Mouse (Mus musculus) hindbrain, embryonic 10.5 days (tissue): ENCODE measurements around the gene Chd9. TPM values are rescaled to one million over a fixed set of nuclear protein-coding genes. Genes with fewer than 3 reads are reported as not detected.
A peak's percentile ranks its signal among the peaks of the same experiment; 100 is the strongest.

ENCODE experiments used
- DNase-seq: peaks from one replicate; pipeline ENCODE4 v3.0.0-alpha.2; 2017; ENCODE audit warnings: low spot score
- H3K27ac ChIP-seq: fragments of 300-500 bp; sonication (generic); 2 replicates; pipeline ENCODE4 v1.5.1; 2016; ENCODE audit warnings: mild to moderate bottlenecking, moderate library complexity
- H3K27me3 ChIP-seq: fragments of 300-500 bp; sonication (generic); 2 replicates; pipeline ENCODE4 v1.6.1; 2016; ENCODE audit warnings: mild to moderate bottlenecking; ENCODE audit not compliant: poor library complexity, insufficient read depth, severe bottlenecking
- H3K36me3 ChIP-seq: fragments of 300-500 bp; sonication (generic); 2 replicates; pipeline ENCODE4 v1.6.1; 2016; ENCODE audit warnings: mild to moderate bottlenecking, moderate library complexity
- H3K4me1 ChIP-seq: fragments of 300-500 bp; sonication (generic); replicated peaks from 2 replicates; pipeline ENCODE4 v1.6.1; 2016; ENCODE audit warnings: mild to moderate bottlenecking
- H3K4me3 ChIP-seq: fragments of 300-500 bp; sonication (generic); 2 replicates; pipeline ENCODE4 v1.5.1; 2016; ENCODE audit warnings: mild to moderate bottlenecking, moderate library complexity
- H3K9me3 ChIP-seq: fragments of 300-500 bp; sonication (generic); 2 replicates; pipeline ENCODE4 v1.6.1; 2016; ENCODE audit warnings: mild to moderate bottlenecking, moderate library complexity
- WGBS: fragments of 180-500 bp; shearing (Covaris S2); methylation state at CpG from one replicate; pipeline ENCODE4 v1.1.7; 2016; 5-methylcytosine and 5-hydroxymethylcytosine counted together
- polyA plus RNA-seq: library from polyadenylated mRNA; unstranded; fragments of >200 nt; fragmentation: Nextera tagmentation; extraction: Ambion mirVana; gene quantifications from 2 replicates; pipeline ENCODE4 v1.2.1, GENCODE M21; 2016

The Chd9 gene
- polyA plus RNA-seq, 1 experiment from 2014 or later = 40.2 TPM

DNA sequence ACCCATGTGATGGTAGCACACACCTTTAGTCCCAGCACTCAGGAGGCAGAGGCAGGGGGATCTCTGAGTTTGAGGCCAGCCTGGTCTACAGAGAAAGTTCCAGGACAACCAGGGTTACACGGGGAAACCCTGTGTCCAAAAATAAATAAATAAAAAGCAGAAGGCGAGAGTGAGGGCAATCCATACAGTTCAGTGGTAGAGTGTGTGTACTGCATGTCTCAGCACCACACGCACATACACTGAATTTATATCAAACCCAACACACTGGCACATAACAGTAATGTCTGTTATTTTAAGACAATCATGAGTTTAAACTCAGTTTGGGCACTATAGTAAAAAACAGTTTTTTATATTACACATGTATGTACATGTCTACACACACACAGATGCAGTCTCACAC lies 153.9 kb downstream of the Chd9 start:
- Histone ChIP-seq H3K27me3 (no peaks in the 10 kb centered on the region), H3K4me3 (no peak overlapping the region), H3K4me1 (no peaks in the 10 kb centered on the region), H3K27ac (no peak overlapping the region), H3K36me3 (peaks cover 97% of the 10 kb centered on the region), H3K9me3 (no peaks in the 10 kb centered on the region)
- WGBS = 88% methylated on average over 3 of the region's 3 CpGs
- DNase-seq = no peak

DNA sequence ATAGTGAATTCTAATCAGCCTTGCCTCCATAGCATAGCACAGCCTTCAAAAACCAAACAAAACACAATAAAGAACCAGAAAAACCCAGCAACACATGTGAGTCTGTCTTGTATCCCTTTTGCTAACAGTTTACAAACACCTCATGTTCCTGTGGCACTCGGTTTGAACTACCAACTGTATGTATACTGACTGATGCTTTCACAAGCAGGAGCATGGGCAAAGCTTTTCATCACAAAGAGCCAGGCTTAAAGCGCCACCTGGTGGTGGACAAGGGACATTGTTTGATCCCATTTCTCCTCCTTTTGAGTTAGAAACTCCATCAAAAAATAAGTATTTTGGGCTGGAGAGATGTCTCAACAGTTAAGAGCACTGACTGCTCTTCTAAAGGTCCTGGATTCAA lies 191.6 kb downstream of the Chd9 start:
- Histone ChIP-seq H3K36me3 (peaks cover 94% of the 10 kb centered on the region), H3K27ac (no peak overlapping the region)

GRCm38 (mm10) chr8:91034417-91034816 lies 206.3 kb downstream of the Chd9 start:
- Histone ChIP-seq H3K27me3 (no peaks in the 10 kb centered on the region), H3K36me3 (peaks cover 100% of the 10 kb centered on the region), H3K27ac (no peak overlapping the region), H3K9me3 (no peaks in the 10 kb centered on the region), H3K4me3 (no peak overlapping the region), H3K4me1 (no peaks in the 10 kb centered on the region)
- DNase-seq = no peak
- 85% methylated on average over 6 of the region's 6 CpGs for WGBS

More for the DNA sequence above, 191.6 kb downstream of the Chd9 start:
- Histone ChIP-seq H3K9me3 (no peaks in the 10 kb centered on the region), H3K27me3 (no peaks in the 10 kb centered on the region), H3K4me1 (no peaks in the 10 kb centered on the region), H3K4me3 (no peak overlapping the region)
- WGBS = 15% methylated on average over 2 of the region's 2 CpGs
- peak; percentile 69 for DNase-seq

DNA sequence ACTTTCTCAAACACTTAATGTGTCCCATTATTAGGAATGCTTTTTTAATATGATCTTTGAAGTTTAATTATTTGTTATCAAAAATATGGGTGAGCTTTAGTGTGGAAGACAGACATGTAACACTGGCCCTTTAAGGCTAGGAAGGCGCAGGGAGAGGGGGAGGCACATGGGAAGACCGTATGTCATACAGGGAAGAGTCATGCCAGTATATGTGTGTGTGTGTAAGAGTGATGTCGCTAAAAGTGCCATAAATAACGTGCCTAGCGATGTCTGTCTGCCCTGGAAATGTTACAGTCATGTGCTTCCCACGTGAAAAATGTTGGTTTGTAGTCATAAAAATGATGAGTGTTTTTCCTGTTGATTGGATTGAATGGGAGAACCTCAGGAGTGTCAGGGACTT lies 208.8 kb downstream of the Chd9 start:
- no peak overlapping the region for H3K4me3 ChIP-seq
- 91% methylated on average over 6 of the region's 6 CpGs for WGBS
- no peak for DNase-seq
- H3K27me3 ChIP-seq = no peaks in the 10 kb centered on the region
- H3K4me1 ChIP-seq = no peaks in the 10 kb centered on the region
- H3K36me3 ChIP-seq = peaks cover 100% of the 10 kb centered on the region
- H3K27ac ChIP-seq = no peak overlapping the region
- no peaks in the 10 kb centered on the region for H3K9me3 ChIP-seq

GRCm38 (mm10) chr8:91038637-91039036 lies 210.5 kb downstream of the Chd9 start:
- no peaks in the 10 kb centered on the region for H3K4me1 ChIP-seq
- H3K4me3 ChIP-seq = no peak overlapping the region
- no peak for DNase-seq
- H3K27ac ChIP-seq = no peak overlapping the region
- peaks cover 100% of the 10 kb centered on the region for H3K36me3 ChIP-seq
- 92% methylated on average over 1 of the region's 1 CpGs for WGBS
- no peaks in the 10 kb centered on the region for H3K27me3 ChIP-seq
- no peaks in the 10 kb centered on the region for H3K9me3 ChIP-seq

DNA sequence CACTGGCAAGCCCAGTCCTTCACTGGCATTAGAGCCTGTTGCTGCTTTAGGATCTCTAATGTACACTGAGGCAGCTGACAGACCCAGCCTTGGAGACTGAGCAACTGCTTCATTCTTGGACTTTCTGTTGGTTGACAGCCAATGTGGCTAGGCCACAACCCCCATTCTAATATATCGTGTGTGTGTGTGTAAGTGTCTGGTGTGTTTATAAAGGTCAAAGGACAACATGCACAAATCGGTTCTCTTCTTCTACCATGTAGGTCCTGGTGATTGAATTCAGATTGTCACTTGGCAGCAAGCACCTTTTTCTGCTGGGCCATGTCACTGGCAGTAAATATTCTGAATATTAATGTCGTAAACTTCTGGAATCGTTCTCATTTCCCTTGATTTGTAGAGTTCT lies 218.2 kb downstream of the Chd9 start:
- no peaks in the 10 kb centered on the region for H3K9me3 ChIP-seq
- H3K36me3 ChIP-seq = peaks cover 97% of the 10 kb centered on the region
- no peaks in the 10 kb centered on the region for H3K27me3 ChIP-seq
- WGBS = 91% methylated on average over 4 of the region's 4 CpGs
- H3K4me1 ChIP-seq = no peaks in the 10 kb centered on the region
- DNase-seq = no peak
- H3K27ac ChIP-seq = no peak overlapping the region
- H3K4me3 ChIP-seq = no peak overlapping the region

- WGBS = 87% methylated on average over 8 of the region's 8 CpGs
Observed at GRCm38 (mm10) chr8:91051037-91051436, 222.9 kb downstream of the Chd9 start.

DNA sequence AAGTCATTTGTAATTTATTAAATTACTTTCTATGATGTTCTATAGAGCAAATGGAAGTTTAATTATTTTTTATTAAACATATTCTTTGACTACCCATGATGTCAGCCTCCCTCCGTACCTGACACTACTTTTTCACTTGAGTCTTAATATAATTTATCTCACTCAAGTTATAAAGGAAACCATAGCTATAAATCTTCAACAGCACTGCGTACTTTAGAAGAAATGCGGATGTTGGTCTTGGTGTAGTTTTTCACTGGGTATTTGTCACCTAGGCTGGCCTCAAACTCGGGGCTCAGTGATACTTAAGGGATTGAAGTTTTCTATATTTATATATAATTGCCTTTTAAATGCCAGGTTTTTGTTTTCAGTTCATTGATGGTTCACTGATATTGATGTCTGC lies 226.3 kb downstream of the Chd9 start:
- no peaks in the 10 kb centered on the region for H3K4me1 ChIP-seq
- H3K27ac ChIP-seq = no peak overlapping the region
- no peaks in the 10 kb centered on the region for H3K27me3 ChIP-seq
- H3K4me3 ChIP-seq = no peak overlapping the region
- DNase-seq = no peak
- H3K9me3 ChIP-seq = no peaks in the 10 kb centered on the region
- peaks cover 60% of the 10 kb centered on the region for H3K36me3 ChIP-seq
- WGBS = 95% methylated on average over 4 of the region's 4 CpGs

More at GRCm38 (mm10) chr8:91051037-91051436, 222.9 kb downstream of the Chd9 start:
- Histone ChIP-seq H3K4me1 (no peaks in the 10 kb centered on the region), H3K4me3 (no peak overlapping the region), H3K27me3 (no peaks in the 10 kb centered on the region), H3K9me3 (no peaks in the 10 kb centered on the region), H3K36me3 (peaks cover 82% of the 10 kb centered on the region), H3K27ac (no peak overlapping the region)
- DNase-seq = no peak

DNA sequence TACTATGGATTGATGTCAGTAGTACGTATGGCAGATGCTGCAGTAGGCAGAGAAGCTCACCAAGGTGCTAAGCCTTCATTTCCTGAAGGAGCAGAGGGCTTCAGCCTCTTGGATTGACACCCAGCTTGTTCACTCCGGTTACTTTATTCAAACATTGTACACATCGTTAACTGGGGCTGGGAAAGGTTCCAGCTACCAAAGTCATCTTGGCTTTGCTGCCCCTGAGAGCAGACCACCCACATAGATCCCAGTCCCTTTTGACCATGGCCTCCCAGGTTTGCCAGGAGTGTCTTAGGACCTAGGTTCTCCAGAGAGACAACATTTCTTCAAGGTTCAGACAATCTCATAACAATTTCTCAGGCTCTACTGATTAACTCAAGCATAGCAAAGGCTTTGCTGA lies 228.7 kb downstream of the Chd9 start:
- no peak overlapping the region for H3K27ac ChIP-seq
- WGBS = 77% methylated on average over 3 of the region's 3 CpGs
- peaks cover 35% of the 10 kb centered on the region for H3K36me3 ChIP-seq
- H3K4me1 ChIP-seq = peaks cover 7% of the 10 kb centered on the region; the same call in 1 of the 2 replicates
- no peaks in the 10 kb centered on the region for H3K27me3 ChIP-seq
- H3K4me3 ChIP-seq = no peak overlapping the region
- no peaks in the 10 kb centered on the region for H3K9me3 ChIP-seq
- no peak for DNase-seq

- H3K4me3 ChIP-seq = no peak overlapping the region
- peaks cover 21% of the 10 kb centered on the region for H3K36me3 ChIP-seq
- H3K27ac ChIP-seq = no peak overlapping the region
- peaks cover 7% of the 10 kb centered on the region; the same call in 1 of the 2 replicates for H3K4me1 ChIP-seq
- H3K27me3 ChIP-seq = no peaks in the 10 kb centered on the region
- no peak for DNase-seq
- no peaks in the 10 kb centered on the region for H3K9me3 ChIP-seq
Observed at GRCm38 (mm10) chr8:91059086-91059578, 231.0 kb downstream of the Chd9 start.

GRCm38 (mm10) chr8:91059884-91060510 lies 231.8 kb downstream of the Chd9 start:
- Histone ChIP-seq H3K27ac (no peak overlapping the region), H3K9me3 (no peaks in the 10 kb centered on the region), H3K36me3 (peaks cover 17% of the 10 kb centered on the region), H3K4me3 (no peak overlapping the region), H3K4me1 (peaks cover 7% of the 10 kb centered on the region; the same call in 1 of the 2 replicates), H3K27me3 (no peaks in the 10 kb centered on the region)
- DNase-seq = no peak
- WGBS = 94% methylated on average over 7 of the region's 7 CpGs

GRCm38 (mm10) chr8:91060555-91061471 lies 232.7 kb downstream of the Chd9 start:
- Histone ChIP-seq H3K9me3 (no peaks in the 10 kb centered on the region), H3K36me3 (peaks cover 11% of the 10 kb centered on the region), H3K4me3 (no peak overlapping the region), H3K4me1 (peaks cover 7% of the 10 kb centered on the region; the same call in 1 of the 2 replicates), H3K27ac (no peak overlapping the region), H3K27me3 (no peaks in the 10 kb centered on the region)
- 79% methylated on average over 19 of the region's 19 CpGs for WGBS
- no peak for DNase-seq

DNA sequence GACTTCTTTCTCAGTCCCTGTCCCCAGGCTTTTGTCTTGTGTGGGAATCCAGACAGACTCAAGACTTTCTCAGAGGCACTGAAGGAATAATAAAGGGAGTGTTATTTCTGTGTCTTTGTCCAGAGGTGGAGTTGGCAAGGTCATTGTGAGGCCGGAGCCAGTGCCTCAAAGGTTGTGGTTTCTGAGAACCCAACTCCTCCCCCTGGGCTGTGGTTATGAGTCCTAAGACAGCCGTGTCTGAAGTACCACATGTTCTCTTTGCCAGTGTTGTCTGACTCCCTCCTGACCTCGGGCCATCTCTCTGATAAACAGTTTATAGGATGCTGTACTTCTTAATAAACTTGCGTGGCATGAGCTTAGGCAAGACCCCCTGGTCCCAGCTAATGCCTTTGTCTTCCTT lies 237.0 kb downstream of the Chd9 start:
- 71% methylated on average over 4 of the region's 4 CpGs for WGBS
- DNase-seq = no peak
- H3K27ac ChIP-seq = no peak overlapping the region
- no peaks in the 10 kb centered on the region for H3K36me3 ChIP-seq
- no peaks in the 10 kb centered on the region for H3K27me3 ChIP-seq
- H3K4me1 ChIP-seq = peaks cover 16% of the 10 kb centered on the region
- H3K4me3 ChIP-seq = no peak overlapping the region
- no peaks in the 10 kb centered on the region for H3K9me3 ChIP-seq
